Mouse (Mus musculus): ENCODE results near the gene Itprid1. TPM values are rescaled to one million over a fixed set of nuclear protein-coding genes. Genes with fewer than 3 reads are reported as not detected.

Gene Itprid1
- polyA plus RNA-seq, 1 experiment from 2014 or later, result not detected

- no peaks in the 10 kb centered on the region for H3K27me3 ChIP-seq (ENCODE audit: control insufficient read depth, insufficient read depth, low read length)
- no peaks in the 10 kb centered on the region for H3K4me1 ChIP-seq (ENCODE audit: control insufficient read depth in 2 of 2, insufficient read depth in 2 of 2, low read length in 2 of 2)
- H3K4me2 ChIP-seq (ENCODE audit: low read length), result no peak overlapping the region
- H3K9ac ChIP-seq (ENCODE audit: low read length), result no peak overlapping the region
- H3K4me3 ChIP-seq (ENCODE audit: control insufficient read depth in 1 of 2, insufficient read depth in 1 of 2, low read depth in 1 of 2, low read length in 2 of 2), result no peak overlapping the region
- no peaks in the 10 kb centered on the region for H3K36me3 ChIP-seq (ENCODE audit: control insufficient read depth, insufficient read depth, low read length)
- no peaks in the 10 kb centered on the region for H3K9me3 ChIP-seq (ENCODE audit: control insufficient read depth, low read length)
- WGBS, result 82% methylated on average over 4 of the region's 4 CpGs
- H3K27ac ChIP-seq (replicated peaks in 1 of 2; ENCODE audit: control insufficient read depth in 1 of 2, insufficient read depth in 1 of 2, low read depth in 2 of 2, low read length in 2 of 2), result no peak overlapping the region
- ATAC-seq (ENCODE audit: insufficient number of reproducible peaks, insufficient read depth, low FRiP score, low read depth), result no peak
Observed at GRCm38 (mm10) chr6:55804681-55805000, 32.1 kb upstream of the Itprid1 start.

GRCm38 (mm10) chr6:55805291-55806137 is 31.2 kb upstream of the Itprid1 start:
- no peak overlapping the region for H3K9ac ChIP-seq (ENCODE audit: low read length)
- H3K27ac ChIP-seq (replicated peaks in 1 of 2; ENCODE audit: control insufficient read depth in 1 of 2, insufficient read depth in 1 of 2, low read depth in 2 of 2, low read length in 2 of 2), result no peak overlapping the region
- H3K36me3 ChIP-seq (ENCODE audit: control insufficient read depth, insufficient read depth, low read length), result no peaks in the 10 kb centered on the region
- 68% methylated on average over 9 of the region's 9 CpGs for WGBS
- no peak overlapping the region for H3K4me3 ChIP-seq (ENCODE audit: control insufficient read depth in 1 of 2, insufficient read depth in 1 of 2, low read depth in 1 of 2, low read length in 2 of 2)
- H3K4me1 ChIP-seq (ENCODE audit: control insufficient read depth in 2 of 2, insufficient read depth in 2 of 2, low read length in 2 of 2), result no peaks in the 10 kb centered on the region
- ATAC-seq (ENCODE audit: insufficient number of reproducible peaks, insufficient read depth, low FRiP score, low read depth), result no peak
- H3K9me3 ChIP-seq (ENCODE audit: control insufficient read depth, low read length), result no peaks in the 10 kb centered on the region
- H3K27me3 ChIP-seq (ENCODE audit: control insufficient read depth, insufficient read depth, low read length), result no peaks in the 10 kb centered on the region
- no peak overlapping the region for H3K4me2 ChIP-seq (ENCODE audit: low read length)

GRCm38 (mm10) chr6:55806537-55806936 is 30.2 kb upstream of the Itprid1 start:
- Histone ChIP-seq H3K27ac (replicated peaks in 1 of 2; ENCODE audit: control insufficient read depth in 1 of 2, insufficient read depth in 1 of 2, low read depth in 2 of 2, low read length in 2 of 2) (no peak overlapping the region), H3K27me3 (ENCODE audit: control insufficient read depth, insufficient read depth, low read length) (no peaks in the 10 kb centered on the region), H3K36me3 (ENCODE audit: control insufficient read depth, insufficient read depth, low read length) (no peaks in the 10 kb centered on the region), H3K4me3 (ENCODE audit: control insufficient read depth in 1 of 2, insufficient read depth in 1 of 2, low read depth in 1 of 2, low read length in 2 of 2) (no peak overlapping the region), H3K4me1 (ENCODE audit: control insufficient read depth in 2 of 2, insufficient read depth in 2 of 2, low read length in 2 of 2) (no peaks in the 10 kb centered on the region), H3K9ac (ENCODE audit: low read length) (no peak overlapping the region), H3K9me3 (ENCODE audit: control insufficient read depth, low read length) (no peaks in the 10 kb centered on the region), H3K4me2 (ENCODE audit: low read length) (no peak overlapping the region)
- no peak for ATAC-seq (ENCODE audit: insufficient number of reproducible peaks, insufficient read depth, low FRiP score, low read depth)
- 70% methylated on average over 2 of the region's 2 CpGs for WGBS

- 60% methylated on average over 3 of the region's 3 CpGs for WGBS
- H3K4me2 ChIP-seq (ENCODE audit: low read length), result no peak overlapping the region
- no peak for ATAC-seq (ENCODE audit: insufficient number of reproducible peaks, insufficient read depth, low FRiP score, low read depth)
- no peaks in the 10 kb centered on the region for H3K4me1 ChIP-seq (ENCODE audit: control insufficient read depth in 2 of 2, insufficient read depth in 2 of 2, low read length in 2 of 2)
- no peaks in the 10 kb centered on the region for H3K27me3 ChIP-seq (ENCODE audit: control insufficient read depth, insufficient read depth, low read length)
- H3K9ac ChIP-seq (ENCODE audit: low read length), result no peak overlapping the region
- no peak overlapping the region for H3K27ac ChIP-seq (replicated peaks in 1 of 2; ENCODE audit: control insufficient read depth in 1 of 2, insufficient read depth in 1 of 2, low read depth in 2 of 2, low read length in 2 of 2)
- H3K36me3 ChIP-seq (ENCODE audit: control insufficient read depth, insufficient read depth, low read length), result no peaks in the 10 kb centered on the region
- no peaks in the 10 kb centered on the region for H3K9me3 ChIP-seq (ENCODE audit: control insufficient read depth, low read length)
- H3K4me3 ChIP-seq (ENCODE audit: control insufficient read depth in 1 of 2, insufficient read depth in 1 of 2, low read depth in 1 of 2, low read length in 2 of 2), result no peak overlapping the region
Observed at GRCm38 (mm10) chr6:55808692-55809091, 28.0 kb upstream of the Itprid1 start.

DNA sequence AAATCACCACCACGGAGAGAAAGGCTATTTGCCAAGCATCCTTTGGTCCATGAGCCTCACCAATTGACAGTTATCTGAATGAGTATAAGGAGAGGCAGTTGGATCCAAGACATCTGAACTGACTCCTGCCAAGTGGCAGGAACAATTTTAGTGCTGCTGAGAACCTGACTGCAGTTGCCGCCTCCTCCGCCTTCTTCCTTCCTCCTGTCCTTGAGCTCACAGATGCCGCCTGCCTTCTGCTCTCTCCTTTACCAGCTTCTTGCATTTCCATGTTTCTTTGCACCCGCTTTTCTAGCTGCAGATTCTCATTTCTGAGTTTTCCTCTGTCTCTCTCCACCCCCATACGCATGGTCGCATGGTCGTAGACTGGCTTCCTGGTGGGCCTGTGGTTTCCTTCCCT is 25.5 kb upstream of the Itprid1 start:
- H3K4me2 ChIP-seq (ENCODE audit: low read length), result no peak overlapping the region
- H3K27me3 ChIP-seq (ENCODE audit: control insufficient read depth, insufficient read depth, low read length), result no peaks in the 10 kb centered on the region
- 74% methylated on average over 8 of the region's 8 CpGs for WGBS
- no peak overlapping the region for H3K27ac ChIP-seq (replicated peaks in 1 of 2; ENCODE audit: control insufficient read depth in 1 of 2, insufficient read depth in 1 of 2, low read depth in 2 of 2, low read length in 2 of 2)
- no peak overlapping the region for H3K9ac ChIP-seq (ENCODE audit: low read length)
- no peaks in the 10 kb centered on the region for H3K36me3 ChIP-seq (ENCODE audit: control insufficient read depth, insufficient read depth, low read length)
- H3K4me1 ChIP-seq (ENCODE audit: control insufficient read depth in 2 of 2, insufficient read depth in 2 of 2, low read length in 2 of 2), result no peaks in the 10 kb centered on the region
- H3K9me3 ChIP-seq (ENCODE audit: control insufficient read depth, low read length), result no peaks in the 10 kb centered on the region
- H3K4me3 ChIP-seq (ENCODE audit: control insufficient read depth in 1 of 2, insufficient read depth in 1 of 2, low read depth in 1 of 2, low read length in 2 of 2), result no peak overlapping the region
- no peak for ATAC-seq (ENCODE audit: insufficient number of reproducible peaks, insufficient read depth, low FRiP score, low read depth)

- 58% methylated on average over 1 of the region's 1 CpGs for WGBS
- H3K27ac ChIP-seq (replicated peaks in 1 of 2; ENCODE audit: control insufficient read depth in 1 of 2, insufficient read depth in 1 of 2, low read depth in 2 of 2, low read length in 2 of 2), result no peak overlapping the region
- no peak overlapping the region for H3K4me2 ChIP-seq (ENCODE audit: low read length)
- no peak for ATAC-seq (ENCODE audit: insufficient number of reproducible peaks, insufficient read depth, low FRiP score, low read depth)
- H3K4me3 ChIP-seq (ENCODE audit: control insufficient read depth in 1 of 2, insufficient read depth in 1 of 2, low read depth in 1 of 2, low read length in 2 of 2), result no peak overlapping the region
- no peaks in the 10 kb centered on the region for H3K4me1 ChIP-seq (ENCODE audit: control insufficient read depth in 2 of 2, insufficient read depth in 2 of 2, low read length in 2 of 2)
- no peaks in the 10 kb centered on the region for H3K27me3 ChIP-seq (ENCODE audit: control insufficient read depth, insufficient read depth, low read length)
- no peaks in the 10 kb centered on the region for H3K36me3 ChIP-seq (ENCODE audit: control insufficient read depth, insufficient read depth, low read length)
- no peak overlapping the region for H3K9ac ChIP-seq (ENCODE audit: low read length)
- H3K9me3 ChIP-seq (ENCODE audit: control insufficient read depth, low read length), result no peaks in the 10 kb centered on the region
Observed at GRCm38 (mm10) chr6:55812353-55812752, 24.3 kb upstream of the Itprid1 start.

GRCm38 (mm10) chr6:55814184-55814926 is 22.3 kb upstream of the Itprid1 start:
- WGBS, result 66% methylated on average over 12 of the region's 12 CpGs
- Histone ChIP-seq H3K4me3 (ENCODE audit: control insufficient read depth in 1 of 2, insufficient read depth in 1 of 2, low read depth in 1 of 2, low read length in 2 of 2) (no peak overlapping the region), H3K36me3 (ENCODE audit: control insufficient read depth, insufficient read depth, low read length) (no peaks in the 10 kb centered on the region), H3K4me1 (ENCODE audit: control insufficient read depth in 2 of 2, insufficient read depth in 2 of 2, low read length in 2 of 2) (no peaks in the 10 kb centered on the region), H3K9ac (ENCODE audit: low read length) (no peak overlapping the region), H3K4me2 (ENCODE audit: low read length) (no peak overlapping the region), H3K27ac (replicated peaks in 1 of 2; ENCODE audit: control insufficient read depth in 1 of 2, insufficient read depth in 1 of 2, low read depth in 2 of 2, low read length in 2 of 2) (no peak overlapping the region), H3K27me3 (ENCODE audit: control insufficient read depth, insufficient read depth, low read length) (no peaks in the 10 kb centered on the region), H3K9me3 (ENCODE audit: control insufficient read depth, low read length) (no peaks in the 10 kb centered on the region)
- no peak for ATAC-seq (ENCODE audit: insufficient number of reproducible peaks, insufficient read depth, low FRiP score, low read depth)
